Mouse (Mus musculus) heart, embryonic 14.5 days (tissue): Measurements from ENCODE around the gene Tenm2. TPM values are rescaled to one million over a fixed set of nuclear protein-coding genes. Genes with fewer than 3 reads are reported as not detected.

Source experiments
- ATAC-seq: fragments of 200-750 bp; cut with Nextera tagmentation; 2 replicates; pipeline ENCODE4 v1.8.0; 2017; ENCODE audit warnings: low read depth, moderate TSS enrichment; ENCODE audit not compliant: insufficient number of reproducible peaks, insufficient read depth, low FRiP score
- H3K27ac ChIP-seq, 2 experiments: fragments of 200-500 bp in 1 of 2; fragments of 300-500 bp in 1 of 2; sonication (generic) in 1 of 2; replicated peaks in 1 of 2; 2 replicates each; pipeline ENCODE4 v1.5.1; 2012 to 2014; ENCODE audit warnings: low read depth in 2 of 2, low read length in 2 of 2, control low read depth in 1 of 2, mild to moderate bottlenecking in 1 of 2, mixed read lengths in 1 of 2; ENCODE audit not compliant: control insufficient read depth in 1 of 2, insufficient read depth in 1 of 2
- H3K27me3 ChIP-seq: fragments of 300-500 bp; sonication (generic); 2 replicates; pipeline ENCODE4 v1.6.1; 2014; ENCODE audit warnings: mild to moderate bottlenecking, low read length, control low read depth; ENCODE audit not compliant: control insufficient read depth, insufficient read depth
- H3K36me3 ChIP-seq: fragments of 300-500 bp; sonication (generic); 2 replicates; pipeline ENCODE4 v1.6.1; 2014; ENCODE audit warnings: mild to moderate bottlenecking, control low read depth, low read length, mixed read lengths; ENCODE audit not compliant: control insufficient read depth, insufficient read depth
- H3K4me1 ChIP-seq, 2 experiments: fragments of 200-500 bp in 1 of 2; fragments of 300-500 bp in 1 of 2; sonication (generic) in 1 of 2; 2 replicates each; pipeline ENCODE4 v1.6.1; 2012 to 2014; ENCODE audit warnings: low read length in 2 of 2, control low read depth in 1 of 2, mixed read lengths in 1 of 2; ENCODE audit not compliant: control insufficient read depth in 2 of 2, insufficient read depth in 2 of 2
- H3K4me2 ChIP-seq: fragments of 300-500 bp; sonication (generic); 2 replicates; pipeline ENCODE4 v1.6.1; 2014; ENCODE audit warnings: mild to moderate bottlenecking, low read length
- H3K4me3 ChIP-seq, 2 experiments: fragments of 200-500 bp in 1 of 2; fragments of 300-500 bp in 1 of 2; sonication (generic) in 1 of 2; 2 replicates each; pipeline ENCODE4 v1.5.1; 2012 to 2014; ENCODE audit warnings: low read length in 2 of 2, mild to moderate bottlenecking in 2 of 2, control low read depth in 1 of 2, low read depth in 1 of 2, moderate library complexity in 1 of 2; ENCODE audit not compliant: control insufficient read depth in 1 of 2, insufficient read depth in 1 of 2
- H3K9ac ChIP-seq: fragments of 300-500 bp; sonication (generic); 2 replicates; pipeline ENCODE4 v1.6.1; 2014; ENCODE audit warnings: mild to moderate bottlenecking, low read length
- H3K9me3 ChIP-seq: fragments of 300-500 bp; sonication (generic); 2 replicates; pipeline ENCODE4 v1.6.1; 2016; ENCODE audit warnings: low read length, control low read depth; ENCODE audit not compliant: control insufficient read depth
- WGBS: fragments of 180-500 bp; shearing (Covaris S2); extraction: QIAGEN DNeasy Blood & Tissue Kit; methylation state at CpG from one replicate; pipeline ENCODE4 v1.1.7; 2014; 5-methylcytosine and 5-hydroxymethylcytosine counted together
- polyA plus RNA-seq: library from polyadenylated mRNA; unstranded; fragments of >200 nt; fragmentation: Nextera tagmentation; extraction: Ambion mirVana; gene quantifications from 2 replicates; pipeline ENCODE4 v1.2.1, GENCODE M21; 2014

Gene Tenm2
- polyA plus RNA-seq, 1 experiment from 2014 or later: 0.96 TPM

DNA sequence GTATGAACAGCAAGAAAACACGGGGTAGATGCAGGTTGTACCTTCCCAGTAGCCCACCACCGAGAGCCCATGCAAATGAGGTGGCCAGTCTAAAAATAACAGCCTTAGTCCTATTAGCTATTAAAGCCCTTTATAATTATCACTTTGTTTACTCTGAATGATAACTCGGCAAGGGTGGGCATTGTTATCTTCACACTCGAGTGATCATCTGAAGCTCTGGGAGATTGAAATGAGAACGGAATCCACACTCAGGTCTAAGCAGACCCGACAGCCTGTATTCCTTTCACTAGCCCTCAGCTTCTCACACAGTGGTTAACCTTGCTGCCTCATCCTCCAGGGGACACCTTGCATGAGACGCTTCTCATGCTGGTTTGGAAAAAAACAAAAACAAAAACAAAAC, 985.7 kb downstream of the Tenm2 start:
- no peak overlapping the region for H3K9ac ChIP-seq
- H3K4me2 ChIP-seq: no peak overlapping the region
- no peak for ATAC-seq
- H3K4me3 ChIP-seq: no peak overlapping the region
- H3K27ac ChIP-seq: no peak overlapping the region
- H3K36me3 ChIP-seq: no peaks in the 10 kb centered on the region
- H3K27me3 ChIP-seq: no peaks in the 10 kb centered on the region
- H3K4me1 ChIP-seq: no peaks in the 10 kb centered on the region; a peak in 1 of 4 replicates
- 18% methylated on average over 7 of the region's 7 CpGs for whole genome bisulfite sequencing
- peaks cover 4% of the 10 kb centered on the region for H3K9me3 ChIP-seq

DNA sequence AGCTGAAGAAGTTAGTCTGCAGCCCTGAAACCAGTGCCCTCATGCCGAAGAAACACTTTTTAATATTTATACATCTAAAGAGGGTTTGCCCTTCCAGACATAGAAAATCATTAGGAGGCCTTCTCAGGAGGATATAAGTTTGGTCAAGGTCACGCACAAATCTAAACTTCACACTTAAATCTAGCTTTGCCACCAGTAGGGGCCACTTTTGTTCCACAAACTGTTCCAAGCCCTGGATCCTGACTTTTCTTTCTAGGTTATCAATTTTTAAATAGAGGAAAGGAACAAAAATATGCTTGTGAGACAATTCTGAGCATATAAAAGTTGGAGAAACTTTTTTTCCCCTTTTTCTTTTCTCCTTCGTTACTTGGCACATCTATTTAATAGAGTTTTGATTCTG, 989.6 kb downstream of the Tenm2 start:
- H3K4me3 ChIP-seq: no peak overlapping the region
- no peak for ATAC-seq
- WGBS: 86% methylated on average over 3 of the region's 3 CpGs

DNA sequence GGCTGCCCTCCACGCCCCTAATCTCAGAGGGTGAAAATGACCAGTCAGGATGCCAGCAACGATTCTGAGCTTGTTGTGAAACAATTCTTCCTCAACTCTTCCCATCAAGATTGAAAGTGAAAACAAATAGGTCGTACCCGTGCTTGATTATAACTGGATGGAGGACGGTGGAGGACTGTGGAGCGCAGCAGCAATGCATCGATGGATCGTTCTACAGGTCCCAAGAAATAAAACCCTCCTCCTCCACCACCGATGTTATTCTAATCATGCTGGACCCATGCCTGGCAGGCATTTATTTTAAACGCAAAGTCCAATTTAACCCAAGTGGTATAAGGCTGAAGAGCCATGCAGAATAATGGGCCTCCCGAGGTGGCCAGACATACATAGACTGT, 991.3 kb downstream of the Tenm2 start:
- Histone ChIP-seq H3K27ac (no peak overlapping the region), H3K9me3 (no peaks in the 10 kb centered on the region), H3K4me1 (0 out of 4 replicates have a peak, but pooled peaks cover 2 to 4% of the 10 kb centered on the region in 2 experiments), H3K27me3 (no peaks in the 10 kb centered on the region), H3K4me3 (no peak overlapping the region), H3K36me3 (no peaks in the 10 kb centered on the region), H3K9ac (no peak overlapping the region), H3K4me2 (no peak overlapping the region)
- no peak for ATAC-seq
- 87% methylated on average over 11 of the region's 11 CpGs for WGBS

More for the DNA sequence above, 989.6 kb downstream of the Tenm2 start:
- Histone ChIP-seq H3K9ac (no peak overlapping the region), H3K9me3 (no peaks in the 10 kb centered on the region), H3K27ac (no peak overlapping the region), H3K4me1 (peaks cover 2 to 4% of the 10 kb centered on the region in 2 experiments; a peak in 1 of 4 replicates), H3K4me2 (no peak overlapping the region), H3K36me3 (no peaks in the 10 kb centered on the region), H3K27me3 (no peaks in the 10 kb centered on the region)

DNA sequence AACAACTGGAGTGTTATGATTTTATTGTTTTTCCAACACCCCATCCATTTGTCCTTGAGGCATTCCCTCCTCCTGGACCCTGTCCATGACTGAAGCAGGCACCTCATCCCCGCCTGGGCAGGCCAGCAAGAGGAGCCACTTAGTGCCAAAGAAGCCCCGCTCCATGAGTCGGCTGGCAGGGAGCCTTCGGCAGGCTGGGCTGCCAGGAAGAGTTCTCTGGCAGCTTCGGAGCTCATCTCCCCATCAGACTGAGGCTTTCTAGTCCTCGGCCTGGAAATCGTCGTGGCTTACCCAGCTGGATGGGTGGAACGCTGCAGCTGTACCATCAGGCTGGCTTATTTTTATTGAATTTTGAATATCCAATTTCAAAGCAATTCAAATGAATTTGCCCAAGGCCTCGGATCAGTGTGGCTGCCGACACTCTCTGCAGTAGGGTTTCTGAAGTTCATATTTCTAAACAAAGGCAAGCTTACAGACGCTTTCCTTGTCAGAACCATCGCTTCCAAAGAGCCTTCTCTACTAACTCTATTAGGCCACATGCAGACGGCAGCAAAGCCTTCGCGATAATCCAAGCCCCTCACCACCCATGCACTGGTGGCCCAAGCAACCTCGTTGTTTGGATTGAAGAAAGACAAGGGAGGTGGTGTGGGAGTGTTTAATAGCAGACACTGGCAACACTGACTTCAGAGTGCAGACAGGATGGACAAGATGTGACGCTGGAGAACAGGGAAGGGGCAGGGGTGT, 991.8 kb downstream of the Tenm2 start:
- H3K4me3 ChIP-seq: no peak overlapping the region
- ATAC-seq: no peak
- H3K9ac ChIP-seq: no peak overlapping the region
- H3K27me3 ChIP-seq: no peaks in the 10 kb centered on the region
- no peak overlapping the region for H3K4me2 ChIP-seq
- no peaks in the 10 kb centered on the region for H3K36me3 ChIP-seq
- no peak overlapping the region for H3K27ac ChIP-seq
- H3K4me1 ChIP-seq: 0 out of 4 replicates have a peak, but pooled peaks cover 2 to 4% of the 10 kb centered on the region in 2 experiments
- WGBS: 76% methylated on average over 18 of the region's 18 CpGs
- H3K9me3 ChIP-seq: no peaks in the 10 kb centered on the region

DNA sequence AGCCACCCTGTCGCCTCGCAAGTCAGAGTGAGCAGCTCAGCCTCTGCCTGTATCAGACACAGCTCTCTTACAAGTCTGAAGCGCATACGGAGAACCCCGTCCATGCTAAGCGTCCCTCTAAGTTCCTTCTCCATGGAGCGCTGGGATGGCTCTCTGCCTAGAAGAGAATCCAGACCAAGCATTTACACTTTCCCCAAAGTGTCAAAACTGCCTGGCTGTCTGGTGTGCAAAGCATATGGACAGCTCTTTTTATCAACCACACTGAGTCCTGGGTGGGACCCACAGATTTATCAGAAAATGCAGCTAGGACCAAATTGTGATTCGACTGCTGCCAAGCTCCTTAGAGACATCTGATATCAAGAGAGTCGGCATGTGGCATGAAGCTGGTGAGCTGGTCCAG, 996.9 kb downstream of the Tenm2 start:
- Histone ChIP-seq H3K36me3 (no peaks in the 10 kb centered on the region), H3K4me1 (peaks cover 8 to 13% of the 10 kb centered on the region in 2 experiments; a peak in 3 of 4 replicates), H3K4me2 (no peak overlapping the region), H3K27me3 (no peaks in the 10 kb centered on the region), H3K9ac (no peak overlapping the region), H3K9me3 (no peaks in the 10 kb centered on the region), H3K4me3 (no peak overlapping the region), H3K27ac (no peak overlapping the region)
- no peak for ATAC-seq
- 69% methylated on average over 9 of the region's 9 CpGs for WGBS

DNA sequence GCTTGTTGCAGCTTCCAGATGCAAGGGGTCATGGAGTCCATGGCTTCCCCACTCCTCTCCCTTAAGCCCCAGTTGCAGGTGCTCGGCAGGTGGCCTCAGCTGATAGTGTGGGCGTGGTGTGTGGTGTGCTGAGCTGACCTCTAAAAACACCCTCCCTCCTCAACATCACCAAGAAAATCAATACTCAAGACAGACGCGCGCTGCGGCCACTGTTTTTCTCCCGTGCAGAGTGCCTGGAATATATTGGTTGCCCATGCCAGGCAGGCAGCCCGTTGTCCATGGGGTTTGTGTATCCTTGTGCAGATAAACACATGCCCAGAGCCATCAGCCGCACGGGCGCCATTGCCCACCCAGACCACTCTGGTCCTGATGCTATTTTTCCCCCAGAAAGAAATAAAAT, 1007.1 kb downstream of the Tenm2 start:
- 83% methylated on average over 11 of the region's 11 CpGs for WGBS
- Histone ChIP-seq H3K4me1 (no peaks in the 10 kb centered on the region), H3K9me3 (no peaks in the 10 kb centered on the region), H3K27me3 (no peaks in the 10 kb centered on the region; the same call in 1 of the 2 replicates), H3K27ac (no peak overlapping the region), H3K9ac (no peak overlapping the region), H3K36me3 (no peaks in the 10 kb centered on the region), H3K4me3 (no peak overlapping the region), H3K4me2 (no peak overlapping the region)
- no peak for ATAC-seq

DNA sequence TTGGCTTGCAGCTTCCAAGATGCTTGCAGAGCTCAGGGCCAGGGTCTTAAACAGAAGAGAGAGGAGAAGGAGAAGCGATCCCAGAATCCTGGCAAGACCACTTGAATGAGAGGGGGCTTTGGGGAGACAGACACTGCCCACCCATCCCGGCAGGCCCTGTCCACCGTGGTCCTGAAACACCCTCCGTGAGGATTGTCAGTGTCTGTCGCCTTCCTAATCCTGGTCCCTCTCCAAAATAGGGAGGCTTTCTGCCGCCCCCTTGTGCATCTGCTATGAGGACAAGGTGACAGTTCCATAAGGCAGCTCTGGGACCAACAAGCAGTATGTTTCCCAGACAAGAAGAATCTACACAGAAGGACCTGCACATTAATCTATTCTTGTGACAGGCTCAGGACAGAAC, 1007.6 kb downstream of the Tenm2 start:
- H3K9me3 ChIP-seq: no peaks in the 10 kb centered on the region
- 65% methylated on average over 6 of the region's 6 CpGs for WGBS
- no peaks in the 10 kb centered on the region for H3K36me3 ChIP-seq
- H3K4me1 ChIP-seq: no peaks in the 10 kb centered on the region
- H3K4me2 ChIP-seq: no peak overlapping the region
- H3K4me3 ChIP-seq: no peak overlapping the region
- no peak overlapping the region for H3K27ac ChIP-seq
- H3K9ac ChIP-seq: no peak overlapping the region
- no peak for ATAC-seq
- H3K27me3 ChIP-seq: no peaks in the 10 kb centered on the region; the same call in 1 of the 2 replicates

DNA sequence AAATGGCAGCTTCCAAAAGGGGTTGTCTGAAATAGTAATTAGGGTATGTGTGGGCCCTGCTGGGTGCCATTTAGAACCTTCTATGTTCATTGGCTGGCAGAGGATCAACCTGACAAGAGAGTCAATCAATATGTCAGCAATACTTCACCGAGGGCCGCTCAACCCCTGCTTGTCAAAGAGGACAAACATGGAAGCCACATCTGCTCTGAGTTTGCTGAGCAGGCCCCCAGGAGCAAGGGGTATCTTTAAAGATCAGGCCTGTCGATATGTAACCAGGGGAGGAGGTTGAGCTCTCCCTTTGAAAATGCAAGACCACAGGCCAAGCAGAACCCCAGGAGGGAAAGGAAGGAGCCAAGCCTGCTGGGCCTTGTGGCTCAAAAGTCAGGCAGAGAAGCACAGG, 1009.7 kb downstream of the Tenm2 start:
- Histone ChIP-seq H3K4me3 (no peak overlapping the region), H3K4me2 (no peak overlapping the region), H3K9me3 (no peaks in the 10 kb centered on the region), H3K36me3 (no peaks in the 10 kb centered on the region), H3K27me3 (no peaks in the 10 kb centered on the region; the same call in 1 of the 2 replicates), H3K9ac (no peak overlapping the region), H3K27ac (no peak overlapping the region), H3K4me1 (peaks cover 4 to 5% of the 10 kb centered on the region in 2 experiments; a peak in 3 of 4 replicates)
- ATAC-seq: no peak
- WGBS: 42% methylated on average over 3 of the region's 3 CpGs
